Mouse (Mus musculus) forebrain, embryonic 14.5 days (tissue): ENCODE measurements at regions not wholly inside any gene's neighbourhood (a gene's known extent, or its start where the extent isn't known, plus 50 kb on each side); places are given as distances from the start of the nearest gene placed in this dataset.

Source experiments
- ATAC-seq: fragments of 200-750 bp; cut with Nextera tagmentation; 2 replicates; pipeline ENCODE4 v1.8.0; 2017; ENCODE audit warnings: mild to moderate bottlenecking, moderate library complexity
- DNase-seq: peaks from one replicate; pipeline ENCODE4 v3.0.0-alpha.2; 2015; ENCODE audit warnings: low spot score
- H3K27ac ChIP-seq: fragments of 300-500 bp; sonication (generic); 2 replicates; pipeline ENCODE4 v1.5.1; 2014; ENCODE audit warnings: low read depth, mild to moderate bottlenecking, control low read depth, low read length, moderate library complexity
- H3K27me3 ChIP-seq: fragments of 300-500 bp; sonication (generic); replicated peaks from 2 replicates; pipeline ENCODE4 v1.6.1; 2014; ENCODE audit warnings: low read length, control low read depth, mixed read lengths; ENCODE audit not compliant: control insufficient read depth, insufficient read depth
- H3K36me3 ChIP-seq: fragments of 300-500 bp; sonication (generic); 2 replicates; pipeline ENCODE4 v1.6.1; 2014; ENCODE audit warnings: low read length, control low read depth; ENCODE audit not compliant: control insufficient read depth, insufficient read depth
- H3K4me1 ChIP-seq: fragments of 300-500 bp; sonication (generic); 2 replicates; pipeline ENCODE4 v1.6.1; 2014; ENCODE audit warnings: antibody characterized with exemption, low read length, control low read depth; ENCODE audit not compliant: control insufficient read depth, insufficient read depth
- H3K4me2 ChIP-seq: fragments of 300-500 bp; sonication (generic); 2 replicates; pipeline ENCODE4 v1.6.1; 2014; ENCODE audit warnings: mild to moderate bottlenecking, control low read depth, low read length
- H3K4me3 ChIP-seq: fragments of 300-500 bp; sonication (generic); 2 replicates; pipeline ENCODE4 v1.5.1; 2014; ENCODE audit warnings: low read depth, low read length, control low read depth
- H3K9ac ChIP-seq: fragments of 300-500 bp; sonication (generic); 2 replicates; pipeline ENCODE4 v1.6.1; 2014; ENCODE audit warnings: mild to moderate bottlenecking, low read length, control low read depth, moderate library complexity
- H3K9me3 ChIP-seq: fragments of 300-500 bp; sonication (generic); replicated peaks from 2 replicates; pipeline ENCODE4 v1.6.1; 2016; ENCODE audit warnings: low read length, control low read depth, mixed read lengths; ENCODE audit not compliant: control insufficient read depth
- WGBS: fragments of 180-500 bp; shearing (Covaris S2); extraction: QIAGEN DNeasy Blood & Tissue Kit; methylation state at CpG from one replicate; pipeline ENCODE4 v1.1.7; 2014; 5-methylcytosine and 5-hydroxymethylcytosine counted together

DNA sequence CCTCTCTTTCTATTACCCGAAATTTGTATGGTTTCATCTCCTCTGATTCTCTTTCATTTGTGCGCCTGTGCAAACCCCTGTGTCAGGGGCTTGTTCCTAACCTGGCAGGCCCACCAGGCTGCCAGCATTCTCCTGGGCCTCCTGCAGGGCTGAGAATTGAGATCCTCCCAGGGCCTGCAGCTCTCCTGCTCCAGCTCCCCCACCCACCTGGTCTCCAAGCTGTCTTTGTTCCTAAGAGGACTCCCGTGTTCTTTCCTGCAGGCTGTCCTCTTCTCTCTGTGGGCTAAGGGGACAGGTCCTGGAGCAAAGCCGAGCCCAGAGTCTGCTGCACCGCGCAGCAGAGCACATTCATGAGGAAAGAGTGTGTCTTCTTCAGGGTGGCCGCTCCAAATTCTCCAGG, 163.3 kb upstream of the Gm4791 start:
- no peaks in the 10 kb centered on the region for H3K9me3 ChIP-seq
- no peak for ATAC-seq
- H3K27ac ChIP-seq, result no peak overlapping the region
- no peak overlapping the region for H3K4me2 ChIP-seq
- WGBS, result 37% methylated on average over 7 of the region's 7 CpGs
- no peak for DNase-seq
- H3K36me3 ChIP-seq, result no peaks in the 10 kb centered on the region
- no peaks in the 10 kb centered on the region for H3K27me3 ChIP-seq
- no peak overlapping the region for H3K9ac ChIP-seq
- H3K4me3 ChIP-seq, result no peak overlapping the region
- peaks cover 6% of the 10 kb centered on the region for H3K4me1 ChIP-seq

DNA sequence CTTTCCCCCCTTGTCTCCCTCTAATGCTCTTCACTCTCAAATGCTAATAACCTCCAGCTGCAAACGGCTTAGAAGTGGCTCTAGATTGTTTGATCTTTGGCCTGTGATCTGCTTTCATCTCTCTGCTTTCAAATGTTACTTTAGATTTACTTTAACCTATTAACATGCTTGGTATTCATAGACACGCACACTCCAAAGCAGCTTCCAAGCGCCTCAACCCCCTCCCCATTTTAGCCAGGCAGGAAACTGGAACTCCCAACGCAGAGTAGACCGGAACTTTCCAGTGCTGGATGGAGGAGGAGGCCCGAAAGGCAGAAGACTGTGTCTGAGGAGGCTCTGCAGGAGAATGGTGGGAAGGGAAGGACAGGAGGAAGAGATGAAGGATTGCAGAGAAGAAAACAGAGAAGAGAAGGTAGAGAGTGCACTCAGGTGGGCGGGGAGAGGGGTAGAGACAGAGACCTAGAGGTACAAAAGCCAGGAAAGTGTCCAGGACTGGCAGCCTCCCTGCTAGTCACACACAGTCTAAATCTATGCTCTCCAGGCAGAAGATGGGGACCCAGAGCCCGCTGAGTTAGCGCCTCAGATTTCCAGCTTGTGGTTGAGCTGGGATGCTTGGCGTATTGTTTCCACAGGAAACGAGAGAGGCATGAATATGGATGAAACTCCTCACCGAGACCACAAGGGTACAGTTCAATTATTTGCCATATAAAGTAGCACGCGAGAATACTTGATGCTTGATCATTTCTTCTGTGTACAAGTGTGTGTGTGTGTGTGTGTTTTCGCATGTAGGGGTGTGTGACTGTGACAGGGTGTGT, 167.6 kb upstream of the Gm4791 start:
- 31% methylated on average over 15 of the region's 15 CpGs for WGBS
- Histone ChIP-seq H3K9ac (no peak overlapping the region), H3K27ac (no peak overlapping the region), H3K4me1 (peaks cover 6% of the 10 kb centered on the region), H3K36me3 (no peaks in the 10 kb centered on the region), H3K4me3 (no peak overlapping the region), H3K4me2 (no peak overlapping the region), H3K27me3 (no peaks in the 10 kb centered on the region), H3K9me3 (no peaks in the 10 kb centered on the region)
- DNase-seq (peak; percentile 44), ATAC-seq (0 out of 2 replicates have a peak, but pooled peaks have one; percentile 23)

- DNase-seq (no peak), ATAC-seq (no peak)
- H3K9me3 ChIP-seq, result no peaks in the 10 kb centered on the region
- no peak overlapping the region for H3K9ac ChIP-seq
- H3K27ac ChIP-seq, result no peak overlapping the region
- H3K4me2 ChIP-seq, result no peak overlapping the region
- H3K4me3 ChIP-seq, result no peak overlapping the region
- H3K36me3 ChIP-seq, result no peaks in the 10 kb centered on the region
- H3K4me1 ChIP-seq, result peaks cover 6% of the 10 kb centered on the region
- no peaks in the 10 kb centered on the region for H3K27me3 ChIP-seq
- 18% methylated on average over 1 of the region's 1 CpGs for WGBS
Measured at GRCm38 (mm10) chr9:46830316-46830715, 168.2 kb upstream of the Gm4791 start.

- Histone ChIP-seq H3K27me3 (no peaks in the 10 kb centered on the region), H3K9me3 (no peaks in the 10 kb centered on the region), H3K4me2 (no peak overlapping the region), H3K4me1 (no peaks in the 10 kb centered on the region), H3K9ac (no peak overlapping the region), H3K4me3 (no peak overlapping the region), H3K36me3 (no peaks in the 10 kb centered on the region), H3K27ac (no peak overlapping the region)
- WGBS, result 55% methylated on average over 4 of the region's 4 CpGs
- ATAC-seq (no peak), DNase-seq (peak; percentile 30)
Measured at GRCm38 (mm10) chr9:46824703-46825102, 173.8 kb upstream of the Gm4791 start.

GRCm38 (mm10) chr9:46819808-46820207, 178.7 kb upstream of the Gm4791 start:
- ATAC-seq (no peak), DNase-seq (peak; percentile 19)
- no peaks in the 10 kb centered on the region for H3K36me3 ChIP-seq
- no peak overlapping the region for H3K9ac ChIP-seq
- H3K4me1 ChIP-seq, result no peaks in the 10 kb centered on the region
- no peak overlapping the region for H3K4me3 ChIP-seq
- no peak overlapping the region for H3K27ac ChIP-seq
- H3K27me3 ChIP-seq, result no peaks in the 10 kb centered on the region
- 60% methylated on average over 7 of the region's 7 CpGs for WGBS
- H3K4me2 ChIP-seq, result no peak overlapping the region
- H3K9me3 ChIP-seq, result no peaks in the 10 kb centered on the region

- Histone ChIP-seq H3K9me3 (no peaks in the 10 kb centered on the region), H3K4me2 (no peak overlapping the region), H3K4me1 (0 out of 2 replicates have a peak, but pooled peaks cover 3% of the 10 kb centered on the region), H3K36me3 (no peaks in the 10 kb centered on the region), H3K27me3 (no peaks in the 10 kb centered on the region), H3K4me3 (no peak overlapping the region), H3K9ac (no peak overlapping the region), H3K27ac (no peak overlapping the region)
- 36% methylated on average over 6 of the region's 6 CpGs for WGBS
- no peak for DNase-seq
- ATAC-seq, result no peak
Measured at GRCm38 (mm10) chr9:46819376-46819775, 179.2 kb upstream of the Gm4791 start.

DNA sequence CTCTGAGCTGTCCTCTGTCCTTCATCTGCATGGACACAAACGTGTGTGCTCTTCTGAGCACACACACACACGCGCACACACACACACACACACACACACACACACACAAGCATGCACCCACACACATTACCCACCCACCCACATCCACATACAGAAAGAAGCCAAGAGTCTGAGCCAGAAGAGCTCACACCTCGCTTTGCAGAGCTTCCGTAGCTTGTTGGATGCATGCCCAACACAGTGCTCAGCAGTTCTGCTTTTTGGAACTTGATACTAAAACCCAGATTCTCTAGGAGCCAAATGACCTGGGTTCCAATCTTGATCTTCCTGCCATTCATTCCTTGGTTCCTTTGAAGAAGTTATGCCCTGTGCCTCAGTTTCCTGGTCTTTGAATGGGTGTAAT, 182.4 kb upstream of the Gm4791 start:
- Histone ChIP-seq H3K4me1 (0 out of 2 replicates have a peak, but pooled peaks cover 3% of the 10 kb centered on the region), H3K36me3 (no peaks in the 10 kb centered on the region), H3K9ac (no peak overlapping the region), H3K4me3 (no peak overlapping the region), H3K9me3 (no peaks in the 10 kb centered on the region), H3K27me3 (no peaks in the 10 kb centered on the region), H3K27ac (no peak overlapping the region), H3K4me2 (no peak overlapping the region)
- DNase-seq (peak; percentile 58), ATAC-seq (no peak)
- WGBS, result 68% methylated on average over 5 of the region's 5 CpGs

- H3K9ac ChIP-seq, result peak overlapping the region; percentile 49
- H3K27ac ChIP-seq, result no peak overlapping the region
- H3K4me2 ChIP-seq, result peak overlapping the region; percentile 57
- ATAC-seq (peak; percentile 66), DNase-seq (peak; percentile 85)
- H3K36me3 ChIP-seq, result no peaks in the 10 kb centered on the region
- no peaks in the 10 kb centered on the region for H3K9me3 ChIP-seq
- H3K4me3 ChIP-seq, result peak overlapping the region; percentile 25
- no peaks in the 10 kb centered on the region for H3K27me3 ChIP-seq
- H3K4me1 ChIP-seq, result 0 out of 2 replicates have a peak, but pooled peaks cover 3% of the 10 kb centered on the region
- WGBS, result 8% methylated on average over 22 of the region's 22 CpGs
Measured at GRCm38 (mm10) chr9:46814478-46815241, 183.9 kb upstream of the Gm4791 start.

DNA sequence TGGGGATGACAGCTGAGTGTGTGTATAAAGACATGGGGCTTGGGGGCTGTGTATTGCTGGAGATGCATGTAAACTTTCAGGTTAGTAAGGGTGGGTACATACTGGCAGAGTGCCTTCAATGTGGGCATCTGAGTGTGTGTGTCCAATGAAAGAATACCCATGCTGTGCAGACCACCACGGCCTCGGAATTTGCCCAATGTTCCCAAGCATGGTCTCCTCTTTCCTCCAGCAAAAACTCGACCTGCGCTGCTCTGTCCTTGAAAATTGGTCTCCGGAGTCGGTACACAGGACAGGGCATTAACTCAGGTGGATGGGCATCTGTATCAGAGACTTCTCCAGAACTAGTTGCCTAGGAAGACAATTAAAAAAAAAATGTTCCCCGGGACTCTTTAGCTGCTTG, 188.3 kb upstream of the Gm4791 start:
- DNase-seq (no peak), ATAC-seq (no peak)
- Histone ChIP-seq H3K27ac (no peak overlapping the region), H3K9ac (no peak overlapping the region), H3K27me3 (no peaks in the 10 kb centered on the region), H3K4me1 (0 out of 2 replicates have a peak, but pooled peaks cover 3% of the 10 kb centered on the region), H3K9me3 (no peaks in the 10 kb centered on the region), H3K4me3 (no peak overlapping the region), H3K4me2 (no peak overlapping the region), H3K36me3 (no peaks in the 10 kb centered on the region)
- WGBS, result 79% methylated on average over 7 of the region's 7 CpGs
